Mouse (Mus musculus): ENCODE data around the gene Ugdh. TPM values are rescaled to one million over a fixed set of nuclear protein-coding genes. Genes with fewer than 3 reads are reported as not detected.

Ugdh gene
- polyA plus RNA-seq, 1 experiment: 39.2 TPM

- no peak for DNase-seq (ENCODE audit: low read depth)
- TF ChIP-seq CTCF (IDR thresholded peaks at IDR 0.05; ENCODE audit: borderline replicate concordance, extremely low read depth, insufficient read depth, insufficient read length) (no peak), POLR2A (IDR thresholded peaks at IDR 0.05; ENCODE audit: borderline replicate concordance, extremely low read depth, insufficient read depth, insufficient read length, poor library complexity, severe bottlenecking) (no peak)
Measured at GRCm38 (mm10) chr5:65425251-65425650, 10.5 kb downstream of the Ugdh start.

- DNase-seq (ENCODE audit: low read depth): no peak
- TF ChIP-seq POLR2A (IDR thresholded peaks at IDR 0.05; ENCODE audit: borderline replicate concordance, extremely low read depth, insufficient read depth, insufficient read length, poor library complexity, severe bottlenecking) (no peak), CTCF (IDR thresholded peaks at IDR 0.05; ENCODE audit: borderline replicate concordance, extremely low read depth, insufficient read depth, insufficient read length) (no peak)
Measured at GRCm38 (mm10) chr5:65424215-65424614, 11.5 kb downstream of the Ugdh start.

- no peak for TF ChIP-seq CTCF (IDR thresholded peaks at IDR 0.05; ENCODE audit: borderline replicate concordance, extremely low read depth, insufficient read depth, insufficient read length)
- TF ChIP-seq POLR2A (IDR thresholded peaks at IDR 0.05; ENCODE audit: borderline replicate concordance, extremely low read depth, insufficient read depth, insufficient read length, poor library complexity, severe bottlenecking): no peak
- no peak for DNase-seq (ENCODE audit: low read depth)
Measured at GRCm38 (mm10) chr5:65422803-65423202, 12.9 kb downstream of the Ugdh start.

- TF ChIP-seq POLR2A (IDR thresholded peaks at IDR 0.05; ENCODE audit: borderline replicate concordance, extremely low read depth, insufficient read depth, insufficient read length, poor library complexity, severe bottlenecking): no peak
- no peak for TF ChIP-seq CTCF (IDR thresholded peaks at IDR 0.05; ENCODE audit: borderline replicate concordance, extremely low read depth, insufficient read depth, insufficient read length)
- DNase-seq (ENCODE audit: low read depth): no peak
Measured at GRCm38 (mm10) chr5:65420822-65421221, 14.9 kb downstream of the Ugdh start.

- TF ChIP-seq POLR2A (IDR thresholded peaks at IDR 0.05; ENCODE audit: borderline replicate concordance, extremely low read depth, insufficient read depth, insufficient read length, poor library complexity, severe bottlenecking) (no peak), CTCF (IDR thresholded peaks at IDR 0.05; ENCODE audit: borderline replicate concordance, extremely low read depth, insufficient read depth, insufficient read length) (no peak)
Measured at GRCm38 (mm10) chr5:65419136-65419535, 16.6 kb downstream of the Ugdh start.

GRCm38 (mm10) chr5:65415653-65416458 lies 19.9 kb downstream of the Ugdh start:
- no peak for TF ChIP-seq POLR2A (IDR thresholded peaks at IDR 0.05; ENCODE audit: borderline replicate concordance, extremely low read depth, insufficient read depth, insufficient read length, poor library complexity, severe bottlenecking)
- TF ChIP-seq CTCF (IDR thresholded peaks at IDR 0.05; ENCODE audit: borderline replicate concordance, extremely low read depth, insufficient read depth, insufficient read length): no peak
- peak; percentile 48 for DNase-seq (ENCODE audit: low read depth)

More at GRCm38 (mm10) chr5:65419136-65419535, 16.6 kb downstream of the Ugdh start:
- no peak for DNase-seq (ENCODE audit: low read depth)

- TF ChIP-seq CTCF (IDR thresholded peaks at IDR 0.05; ENCODE audit: borderline replicate concordance, extremely low read depth, insufficient read depth, insufficient read length) (no peak), POLR2A (IDR thresholded peaks at IDR 0.05; ENCODE audit: borderline replicate concordance, extremely low read depth, insufficient read depth, insufficient read length, poor library complexity, severe bottlenecking) (no peak)
- peak; percentile 30 for DNase-seq (ENCODE audit: low read depth)
Measured at GRCm38 (mm10) chr5:65407989-65408388, 27.8 kb downstream of the Ugdh start.

- TF ChIP-seq POLR2A (IDR thresholded peaks at IDR 0.05; ENCODE audit: borderline replicate concordance, extremely low read depth, insufficient read depth, insufficient read length, poor library complexity, severe bottlenecking) (no peak), CTCF (IDR thresholded peaks at IDR 0.05; ENCODE audit: borderline replicate concordance, extremely low read depth, insufficient read depth, insufficient read length) (peak; percentile 93)
- peak; percentile 83 for DNase-seq (ENCODE audit: low read depth)
Measured at GRCm38 (mm10) chr5:65401251-65401994, 34.3 kb downstream of the Ugdh start.

- no peak for DNase-seq (ENCODE audit: low read depth)
- TF ChIP-seq POLR2A (IDR thresholded peaks at IDR 0.05; ENCODE audit: borderline replicate concordance, extremely low read depth, insufficient read depth, insufficient read length, poor library complexity, severe bottlenecking) (no peak), CTCF (IDR thresholded peaks at IDR 0.05; ENCODE audit: borderline replicate concordance, extremely low read depth, insufficient read depth, insufficient read length) (no peak)
Measured at GRCm38 (mm10) chr5:65394425-65394824, 41.3 kb downstream of the Ugdh start.

GRCm38 (mm10) chr5:65391753-65392152 lies 44.0 kb downstream of the Ugdh start:
- TF ChIP-seq CTCF (IDR thresholded peaks at IDR 0.05; ENCODE audit: borderline replicate concordance, extremely low read depth, insufficient read depth, insufficient read length) (no peak), POLR2A (IDR thresholded peaks at IDR 0.05; ENCODE audit: borderline replicate concordance, extremely low read depth, insufficient read depth, insufficient read length, poor library complexity, severe bottlenecking) (no peak)
- no peak for DNase-seq (ENCODE audit: low read depth)
